Mouse (Mus musculus): ENCODE results near the gene Cstad.

Cstad gene

DNA sequence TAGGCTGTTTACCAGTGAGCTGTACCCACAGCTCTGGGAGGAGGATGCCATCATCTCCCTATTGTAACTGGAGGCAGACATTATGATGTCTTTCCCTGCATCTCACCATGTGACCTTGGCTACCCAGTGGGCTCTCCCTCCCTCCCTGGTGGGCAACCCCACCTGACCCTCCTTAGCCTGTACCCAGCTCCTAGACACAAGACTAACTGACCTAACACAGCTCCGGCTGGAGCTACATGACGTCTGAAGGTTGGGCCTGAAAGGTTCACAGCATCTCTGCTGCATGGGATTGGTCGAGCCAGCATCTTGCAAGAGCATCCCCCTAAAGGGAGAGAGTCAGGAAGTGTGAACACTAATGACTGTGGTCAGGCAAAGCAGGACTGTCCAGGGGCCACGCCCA, 35.0 kb downstream of the Cstad start:
- Histone ChIP-seq H3K27me3 (ENCODE audit: control insufficient read depth, insufficient read depth, low read length, poor library complexity, severe bottlenecking) (no peaks in the 10 kb centered on the region), H3K36me3 (ENCODE audit: control insufficient read depth, insufficient read depth, low read length, poor library complexity, severe bottlenecking) (no peaks in the 10 kb centered on the region)
- DNase-seq (ENCODE audit: low read depth, low spot score) = no peak

DNA sequence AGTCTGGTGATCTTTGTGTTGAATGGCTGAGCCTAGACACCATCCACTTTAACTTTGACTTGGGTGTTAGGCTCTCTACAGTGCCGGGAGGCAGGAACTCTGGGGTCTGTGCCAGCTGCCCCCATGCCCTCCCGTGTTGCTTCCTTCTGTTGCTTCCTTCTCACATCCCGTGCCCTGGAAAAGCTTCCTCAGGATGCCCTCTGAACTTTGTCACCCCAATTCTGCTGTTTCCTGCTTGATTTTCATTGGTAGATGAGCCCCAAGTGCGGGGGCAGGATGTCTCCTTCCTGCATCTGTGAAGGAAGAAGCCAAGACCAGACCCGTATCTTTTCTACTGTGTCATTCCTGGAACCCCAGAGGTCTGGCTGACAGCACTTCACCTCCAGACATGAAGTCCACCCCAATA, 41.4 kb downstream of the Cstad start:
- DNase-seq (ENCODE audit: low read depth, low spot score) = no peak
- H3K27me3 ChIP-seq (ENCODE audit: control insufficient read depth, insufficient read depth, low read length, poor library complexity, severe bottlenecking) = no peaks in the 10 kb centered on the region
- H3K36me3 ChIP-seq (ENCODE audit: control insufficient read depth, insufficient read depth, low read length, poor library complexity, severe bottlenecking) = no peaks in the 10 kb centered on the region

DNA sequence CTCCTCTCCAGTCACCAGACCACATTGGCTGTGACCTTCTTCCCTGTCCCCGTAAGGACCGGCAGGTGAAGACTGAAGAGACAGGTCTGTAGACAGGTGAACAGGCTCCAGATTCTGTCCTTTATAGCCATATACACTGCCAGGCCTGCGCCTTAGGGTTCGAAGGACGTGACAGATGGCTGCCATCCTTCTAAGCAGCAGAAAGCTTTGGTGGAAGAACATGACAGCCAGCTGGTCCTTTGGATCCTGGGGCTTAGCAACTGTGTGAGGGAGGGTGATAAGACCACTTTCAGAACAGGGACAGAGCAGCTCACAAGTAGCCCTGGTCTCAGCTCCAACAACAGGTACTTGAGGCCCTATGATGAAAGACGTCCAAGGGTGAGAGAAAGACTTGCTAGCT, 43.2 kb downstream of the Cstad start:
- no peaks in the 10 kb centered on the region for H3K27me3 ChIP-seq (ENCODE audit: control insufficient read depth, insufficient read depth, low read length, poor library complexity, severe bottlenecking)
- DNase-seq (ENCODE audit: low read depth, low spot score) = no peak

DNA sequence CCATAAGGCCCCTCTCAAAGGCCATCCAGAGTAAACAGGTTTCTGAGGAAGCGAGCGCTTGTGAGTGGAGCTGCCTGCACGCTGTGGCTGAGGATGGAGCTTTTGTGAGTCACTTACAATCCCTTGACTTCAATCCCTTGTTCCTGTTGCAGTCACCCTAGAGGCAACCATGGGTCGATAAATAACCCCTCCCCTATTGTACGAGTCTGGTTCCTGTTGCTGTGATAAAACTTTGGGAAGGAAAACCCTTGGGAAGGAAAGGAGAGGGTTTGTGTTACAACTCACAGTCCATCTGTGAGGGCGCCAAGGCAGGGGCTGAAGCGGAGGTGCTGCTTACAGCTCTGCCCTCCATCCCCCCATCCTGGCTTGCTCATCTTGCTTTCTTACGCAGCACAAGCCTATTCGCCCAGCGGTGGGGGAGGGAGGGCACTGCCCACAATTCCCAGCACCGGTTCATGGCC, 45.2 kb downstream of the Cstad start:
- Histone ChIP-seq H3K27me3 (ENCODE audit: control insufficient read depth, insufficient read depth, low read length, poor library complexity, severe bottlenecking) (no peaks in the 10 kb centered on the region), H3K36me3 (ENCODE audit: control insufficient read depth, insufficient read depth, low read length, poor library complexity, severe bottlenecking) (no peaks in the 10 kb centered on the region)
- no peak for DNase-seq (ENCODE audit: low read depth, low spot score)

More for the DNA sequence above, 43.2 kb downstream of the Cstad start:
- H3K36me3 ChIP-seq (ENCODE audit: control insufficient read depth, insufficient read depth, low read length, poor library complexity, severe bottlenecking) = no peaks in the 10 kb centered on the region

DNA sequence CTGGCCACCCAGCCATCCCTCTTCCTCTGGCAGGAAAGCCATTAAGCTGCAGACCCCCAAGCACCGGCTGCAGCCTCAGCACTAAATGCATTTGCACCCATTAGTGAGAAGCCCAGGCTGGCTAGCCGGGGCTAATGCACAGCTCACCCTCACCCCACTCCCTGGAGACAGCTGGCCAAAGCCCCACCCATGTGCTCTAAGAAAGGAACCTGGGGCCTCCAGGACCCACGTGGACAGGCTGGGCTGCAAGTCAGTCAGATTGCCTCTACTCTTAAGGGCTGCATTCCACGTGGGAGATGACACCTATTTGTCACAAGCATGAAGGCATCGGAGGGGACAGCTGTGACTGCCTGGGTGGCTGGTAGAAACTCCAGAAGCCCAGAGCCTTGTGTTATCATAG, 48.0 kb downstream of the Cstad start:
- Histone ChIP-seq H3K27me3 (ENCODE audit: control insufficient read depth, insufficient read depth, low read length, poor library complexity, severe bottlenecking) (no peaks in the 10 kb centered on the region), H3K36me3 (ENCODE audit: control insufficient read depth, insufficient read depth, low read length, poor library complexity, severe bottlenecking) (no peaks in the 10 kb centered on the region)
- DNase-seq (ENCODE audit: low read depth, low spot score) = no peak

DNA sequence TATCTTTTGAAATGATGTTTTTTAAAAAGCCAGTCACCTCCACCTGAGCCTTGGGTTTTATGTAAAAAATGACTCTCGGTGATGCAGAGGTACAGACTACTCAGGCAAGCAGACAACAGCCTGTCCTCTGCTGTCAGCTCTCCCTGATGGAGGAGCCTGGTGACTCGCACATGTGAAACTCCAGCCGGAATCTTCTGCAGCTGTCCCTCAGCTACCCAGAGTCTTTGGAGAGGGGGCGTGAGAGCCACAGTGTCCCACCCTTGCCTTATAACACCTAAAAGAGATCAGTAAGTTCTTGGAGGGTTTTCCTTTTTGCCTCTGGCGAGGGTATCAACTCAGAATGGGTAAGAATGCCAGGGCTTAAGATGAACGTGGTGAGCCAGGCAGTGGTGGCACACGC, 48.6 kb downstream of the Cstad start:
- DNase-seq (ENCODE audit: low read depth, low spot score) = no peak
- no peaks in the 10 kb centered on the region for H3K36me3 ChIP-seq (ENCODE audit: control insufficient read depth, insufficient read depth, low read length, poor library complexity, severe bottlenecking)
- H3K27me3 ChIP-seq (ENCODE audit: control insufficient read depth, insufficient read depth, low read length, poor library complexity, severe bottlenecking) = no peaks in the 10 kb centered on the region

DNA sequence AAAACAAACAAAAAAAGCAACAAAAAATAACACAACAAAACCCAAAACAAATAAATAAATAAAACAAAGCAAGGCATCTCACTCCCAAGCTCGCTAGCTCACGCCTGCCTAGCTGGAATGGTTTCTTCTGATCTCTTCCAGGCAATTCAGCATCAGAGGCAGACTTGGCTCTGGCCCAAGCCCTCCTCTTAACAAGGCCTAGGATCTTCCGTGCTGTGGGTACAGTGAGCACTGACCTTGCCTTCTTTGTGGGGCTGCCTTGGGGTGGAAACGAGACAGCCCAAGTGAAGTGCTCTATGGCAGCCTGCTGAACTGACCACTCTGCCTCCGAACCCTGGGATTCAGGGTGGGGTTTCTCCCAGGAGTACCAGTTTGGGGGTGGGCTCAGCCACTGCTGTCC, 52.0 kb downstream of the Cstad start:
- no peak for DNase-seq (ENCODE audit: low read depth, low spot score)
- Histone ChIP-seq H3K27me3 (ENCODE audit: control insufficient read depth, insufficient read depth, low read length, poor library complexity, severe bottlenecking) (no peaks in the 10 kb centered on the region), H3K36me3 (ENCODE audit: control insufficient read depth, insufficient read depth, low read length, poor library complexity, severe bottlenecking) (no peaks in the 10 kb centered on the region)

DNA sequence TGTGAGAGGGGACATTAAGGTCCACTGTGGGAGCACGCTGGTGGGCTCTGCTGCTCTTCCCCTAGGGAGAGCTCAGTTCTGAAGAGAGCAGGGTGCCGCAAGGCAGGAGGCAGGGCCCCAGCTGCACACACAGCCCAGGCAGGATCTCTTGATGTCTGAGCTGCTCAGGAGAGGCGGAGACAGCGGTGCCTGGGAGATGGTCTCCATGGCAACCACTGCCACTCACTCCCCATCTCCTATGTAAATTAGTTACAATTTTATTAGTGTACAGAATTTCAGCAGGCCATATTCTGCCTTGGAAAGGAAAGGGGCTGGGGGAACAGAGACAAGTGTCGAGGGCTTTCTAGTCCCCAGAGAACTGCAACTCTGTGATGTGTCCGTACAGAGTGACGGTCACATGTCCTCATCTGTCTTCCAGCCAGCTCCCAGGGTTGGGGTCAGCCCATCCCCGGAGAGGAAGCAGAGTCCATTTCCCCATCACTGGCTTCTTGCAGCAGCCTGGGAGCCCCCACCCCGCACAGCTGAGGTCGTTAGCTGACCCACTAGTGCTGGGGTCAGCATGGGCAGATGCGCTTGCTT, 52.6 kb downstream of the Cstad start:
- no peaks in the 10 kb centered on the region for H3K27me3 ChIP-seq (ENCODE audit: control insufficient read depth, insufficient read depth, low read length, poor library complexity, severe bottlenecking)
- peak; percentile 24 for DNase-seq (ENCODE audit: low read depth, low spot score)
- H3K36me3 ChIP-seq (ENCODE audit: control insufficient read depth, insufficient read depth, low read length, poor library complexity, severe bottlenecking) = no peaks in the 10 kb centered on the region

DNA sequence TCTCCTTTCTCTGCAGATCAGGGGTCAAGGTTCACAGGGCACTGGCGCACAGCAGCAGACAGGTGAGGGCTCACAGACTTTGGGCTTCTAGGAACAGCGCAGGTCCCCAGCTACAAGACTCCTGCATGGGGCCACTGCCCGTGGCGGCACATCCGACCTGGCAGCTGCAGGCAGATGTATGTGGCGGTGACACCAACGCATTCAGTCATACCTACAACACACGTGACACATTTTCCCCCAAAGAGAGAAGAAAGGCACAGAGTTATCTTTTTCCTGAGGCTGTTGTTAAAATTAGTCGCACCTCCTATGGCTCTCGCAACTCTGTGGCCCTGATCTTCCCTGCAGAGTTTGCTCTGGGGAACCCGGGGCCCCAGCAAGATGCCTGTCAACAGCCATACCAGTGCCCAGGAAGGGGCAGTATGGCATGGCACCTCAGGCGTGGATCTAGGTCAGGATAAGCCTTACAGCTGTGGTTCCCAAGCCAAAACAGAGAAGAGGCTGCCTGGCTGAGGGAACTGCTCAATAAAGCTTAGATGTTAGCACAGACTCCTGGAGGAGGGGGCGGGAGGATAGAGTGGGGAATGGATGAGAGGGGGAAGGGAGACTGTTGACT, 53.1 kb downstream of the Cstad start:
- DNase-seq (ENCODE audit: low read depth, low spot score) = peak; percentile 23
- Histone ChIP-seq H3K27me3 (ENCODE audit: control insufficient read depth, insufficient read depth, low read length, poor library complexity, severe bottlenecking) (no peaks in the 10 kb centered on the region), H3K36me3 (ENCODE audit: control insufficient read depth, insufficient read depth, low read length, poor library complexity, severe bottlenecking) (no peaks in the 10 kb centered on the region)

DNA sequence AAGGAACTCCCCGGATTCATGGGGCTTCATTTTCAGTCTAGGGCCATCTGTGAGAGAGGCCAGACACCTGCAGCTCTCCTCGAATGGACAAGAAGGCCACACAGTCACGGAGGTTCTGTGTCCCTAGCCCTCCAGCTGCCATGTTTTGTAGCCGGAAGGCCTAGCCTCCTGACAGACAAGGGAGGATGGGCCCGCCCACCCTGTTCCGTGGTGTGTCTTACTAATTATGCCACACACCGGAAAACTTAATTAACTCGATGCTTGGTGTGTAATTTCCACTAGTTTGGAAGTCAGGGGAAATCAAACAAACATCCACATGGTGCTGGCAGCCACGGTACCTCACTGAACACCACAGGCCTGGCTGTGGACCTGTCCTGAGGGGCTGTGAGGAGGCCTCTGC, 55.4 kb downstream of the Cstad start:
- H3K36me3 ChIP-seq (ENCODE audit: control insufficient read depth, insufficient read depth, low read length, poor library complexity, severe bottlenecking) = no peaks in the 10 kb centered on the region
- DNase-seq (ENCODE audit: low read depth, low spot score) = no peak
- no peaks in the 10 kb centered on the region for H3K27me3 ChIP-seq (ENCODE audit: control insufficient read depth, insufficient read depth, low read length, poor library complexity, severe bottlenecking)

DNA sequence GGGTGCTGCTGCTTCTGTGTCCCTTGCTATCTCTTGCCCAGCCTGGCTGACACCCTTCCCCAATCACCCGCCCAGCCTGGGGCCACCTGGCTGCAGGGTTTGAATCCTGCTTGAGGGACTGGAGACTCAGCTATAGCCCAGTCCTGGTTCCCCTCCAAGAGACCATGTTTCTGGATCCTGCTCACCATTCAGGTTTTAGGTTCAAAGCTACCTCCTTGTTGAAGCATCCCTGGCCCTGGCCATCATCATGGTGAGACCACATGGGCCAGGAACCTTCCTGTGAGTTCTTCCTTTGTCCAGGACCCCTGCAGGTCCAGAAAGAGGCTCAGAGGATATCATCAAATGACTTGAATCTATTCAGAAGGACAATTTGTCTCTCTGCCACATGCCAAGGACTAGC, 57.0 kb downstream of the Cstad start:
- H3K36me3 ChIP-seq (ENCODE audit: control insufficient read depth, insufficient read depth, low read length, poor library complexity, severe bottlenecking) = no peaks in the 10 kb centered on the region
- DNase-seq (ENCODE audit: low read depth, low spot score) = no peak
- no peaks in the 10 kb centered on the region for H3K27me3 ChIP-seq (ENCODE audit: control insufficient read depth, insufficient read depth, low read length, poor library complexity, severe bottlenecking)

DNA sequence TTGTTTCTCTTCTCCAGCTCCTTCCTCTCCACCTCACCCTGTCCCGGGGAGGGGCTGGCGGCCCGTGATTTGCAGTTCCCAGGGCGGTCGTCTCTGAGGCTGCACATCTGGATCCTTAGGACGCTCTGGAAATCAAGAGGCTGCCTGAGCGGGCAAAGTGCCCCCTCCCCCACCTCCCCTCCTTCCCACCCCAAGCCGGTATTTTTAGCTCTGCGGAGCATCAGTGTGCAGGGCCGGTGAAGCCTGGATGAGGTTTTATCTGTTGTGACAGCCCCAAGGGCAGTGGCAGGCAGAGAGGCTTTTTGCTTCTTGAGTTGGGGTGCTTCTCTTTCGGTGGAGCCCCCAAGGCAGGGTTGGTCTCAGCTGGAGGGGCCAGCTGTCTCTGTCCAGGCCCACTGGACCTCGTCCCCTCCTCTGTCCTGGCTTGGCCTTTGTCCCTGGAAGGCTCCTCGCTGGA, 57.8 kb downstream of the Cstad start:
- no peak for DNase-seq (ENCODE audit: low read depth, low spot score)
- Histone ChIP-seq H3K36me3 (ENCODE audit: control insufficient read depth, insufficient read depth, low read length, poor library complexity, severe bottlenecking) (no peaks in the 10 kb centered on the region), H3K27me3 (ENCODE audit: control insufficient read depth, insufficient read depth, low read length, poor library complexity, severe bottlenecking) (no peaks in the 10 kb centered on the region)

DNA sequence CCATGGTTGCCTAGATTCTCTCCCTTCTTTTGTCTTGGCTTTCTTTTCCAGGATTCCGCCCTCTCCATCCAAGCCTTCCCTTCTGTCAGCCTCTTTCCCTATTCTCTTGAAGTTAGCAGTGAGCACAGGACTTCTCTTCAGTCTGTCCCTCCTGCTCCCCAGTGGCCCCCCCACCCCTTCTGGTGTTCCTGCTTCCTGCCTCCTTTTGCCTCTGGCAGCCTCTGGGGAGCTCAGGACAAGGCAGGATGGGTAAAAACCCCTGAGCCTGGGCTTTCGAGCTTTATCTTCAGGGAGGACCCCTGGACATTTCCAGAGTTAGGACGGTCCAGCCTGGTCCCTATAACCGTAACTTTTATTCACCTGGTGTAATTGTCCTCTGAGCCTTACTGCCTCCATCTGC, 58.2 kb downstream of the Cstad start:
- no peak for DNase-seq (ENCODE audit: low read depth, low spot score)
- Histone ChIP-seq H3K27me3 (ENCODE audit: control insufficient read depth, insufficient read depth, low read length, poor library complexity, severe bottlenecking) (no peaks in the 10 kb centered on the region), H3K36me3 (ENCODE audit: control insufficient read depth, insufficient read depth, low read length, poor library complexity, severe bottlenecking) (no peaks in the 10 kb centered on the region)

DNA sequence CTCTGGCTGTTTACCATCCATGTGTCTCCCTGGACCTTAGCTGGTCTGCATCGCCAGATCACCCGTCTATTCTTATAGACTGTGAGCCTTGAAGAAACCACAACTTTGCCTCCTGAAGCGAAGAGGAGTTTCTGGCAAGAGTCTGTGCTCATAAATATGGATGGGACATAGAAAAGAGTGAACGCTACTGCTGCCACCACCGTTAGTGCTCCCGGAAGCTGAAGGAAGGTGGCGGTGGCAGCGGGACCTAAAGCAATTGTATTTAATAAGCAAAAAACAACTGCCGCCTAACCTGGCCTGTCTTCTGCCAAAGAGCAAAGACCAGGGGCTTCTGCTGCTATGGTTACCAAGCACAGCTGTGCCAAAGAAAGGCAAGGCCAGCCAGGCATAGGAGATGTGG, 59.3 kb downstream of the Cstad start:
- Histone ChIP-seq H3K27me3 (ENCODE audit: control insufficient read depth, insufficient read depth, low read length, poor library complexity, severe bottlenecking) (no peaks in the 10 kb centered on the region), H3K36me3 (ENCODE audit: control insufficient read depth, insufficient read depth, low read length, poor library complexity, severe bottlenecking) (no peaks in the 10 kb centered on the region)
- no peak for DNase-seq (ENCODE audit: low read depth, low spot score)

DNA sequence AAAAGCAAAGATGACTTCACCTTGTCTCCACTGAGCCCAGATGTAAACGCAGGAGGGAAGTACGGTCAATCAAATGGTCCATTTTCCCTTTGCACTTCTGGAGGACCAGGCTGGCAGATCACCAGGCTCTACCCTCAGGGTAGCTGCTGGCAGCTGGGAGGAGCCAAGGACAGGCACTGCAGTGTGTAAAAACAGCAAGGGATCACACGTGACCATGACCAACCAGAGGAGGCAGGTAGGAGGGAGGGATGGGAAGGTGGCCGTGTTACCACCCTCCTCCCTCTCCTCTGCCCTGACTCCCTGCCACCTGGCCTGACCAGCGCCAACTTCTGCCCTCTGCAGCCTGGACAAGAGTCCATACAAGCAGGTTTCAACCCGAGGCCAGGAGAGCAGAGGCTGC, 59.7 kb downstream of the Cstad start:
- DNase-seq (ENCODE audit: low read depth, low spot score) = no peak
- H3K27me3 ChIP-seq (ENCODE audit: control insufficient read depth, insufficient read depth, low read length, poor library complexity, severe bottlenecking) = no peaks in the 10 kb centered on the region
- H3K36me3 ChIP-seq (ENCODE audit: control insufficient read depth, insufficient read depth, low read length, poor library complexity, severe bottlenecking) = no peaks in the 10 kb centered on the region

DNA sequence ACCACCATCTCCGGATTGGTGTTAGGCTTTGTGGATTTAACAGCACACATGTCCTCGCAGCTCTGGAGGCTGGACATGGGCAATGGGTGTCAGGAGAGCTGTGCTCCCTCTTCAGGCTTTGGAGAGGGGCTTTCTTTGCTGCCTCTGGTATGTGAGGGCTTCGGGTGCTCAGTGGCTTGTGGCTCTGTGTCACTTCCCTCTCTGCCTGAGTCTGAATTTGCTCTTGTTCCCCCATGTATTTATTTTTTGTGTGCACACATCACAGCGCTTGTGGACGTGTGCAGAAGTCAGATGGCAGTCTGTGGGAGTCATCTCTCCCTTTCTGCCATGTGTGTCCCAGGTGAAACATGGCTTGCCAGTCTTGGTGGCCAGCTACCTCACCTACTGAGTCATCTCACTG, 60.9 kb downstream of the Cstad start:
- DNase-seq (ENCODE audit: low read depth, low spot score) = peak; percentile 54
- no peaks in the 10 kb centered on the region for H3K27me3 ChIP-seq (ENCODE audit: control insufficient read depth, insufficient read depth, low read length, poor library complexity, severe bottlenecking)

More for the DNA sequence above, 60.9 kb downstream of the Cstad start:
- H3K36me3 ChIP-seq (ENCODE audit: control insufficient read depth, insufficient read depth, low read length, poor library complexity, severe bottlenecking) = no peaks in the 10 kb centered on the region

Data from splenic B cell, adult 2 months (primary cell).